Mouse (Mus musculus): Measurements from ENCODE around the gene Lrrc7.

Gene Lrrc7

GRCm38 (mm10) chr3:158365801-158366200, 196.2 kb downstream of the Lrrc7 start:
- DNase-seq (ENCODE audit: low spot score), result no peak

- no peak for DNase-seq (ENCODE audit: low spot score)
Observed at GRCm38 (mm10) chr3:158362091-158362490, 199.9 kb downstream of the Lrrc7 start.

GRCm38 (mm10) chr3:158356706-158357105, 205.3 kb downstream of the Lrrc7 start:
- DNase-seq (ENCODE audit: low spot score), result no peak

GRCm38 (mm10) chr3:158356194-158356593, 205.8 kb downstream of the Lrrc7 start:
- no peak for DNase-seq (ENCODE audit: low spot score)

GRCm38 (mm10) chr3:158340808-158341207, 221.2 kb downstream of the Lrrc7 start:
- no peak for DNase-seq (ENCODE audit: low spot score)

GRCm38 (mm10) chr3:158330085-158330484, 231.9 kb downstream of the Lrrc7 start:
- DNase-seq (ENCODE audit: low spot score), result no peak

GRCm38 (mm10) chr3:158310391-158310790, 251.6 kb downstream of the Lrrc7 start:
- no peak for DNase-seq (ENCODE audit: low spot score)

GRCm38 (mm10) chr3:158307415-158307814, 254.6 kb downstream of the Lrrc7 start:
- DNase-seq (ENCODE audit: low spot score), result no peak

- DNase-seq (ENCODE audit: low spot score), result no peak
Observed at GRCm38 (mm10) chr3:158298732-158299131, 263.3 kb downstream of the Lrrc7 start.

GRCm38 (mm10) chr3:158295041-158295440, 267.0 kb downstream of the Lrrc7 start:
- DNase-seq (ENCODE audit: low spot score), result no peak

- no peak for DNase-seq (ENCODE audit: low spot score)
Observed at GRCm38 (mm10) chr3:158284431-158284830, 277.6 kb downstream of the Lrrc7 start.

- DNase-seq (ENCODE audit: low spot score), result no peak
Observed at GRCm38 (mm10) chr3:158278631-158279030, 283.4 kb downstream of the Lrrc7 start.

- DNase-seq (ENCODE audit: low spot score), result no peak
Observed at GRCm38 (mm10) chr3:158272700-158273099, 289.3 kb downstream of the Lrrc7 start.

- DNase-seq (ENCODE audit: low spot score), result no peak
Observed at GRCm38 (mm10) chr3:158270887-158271286, 291.1 kb downstream of the Lrrc7 start.

- no peak for DNase-seq (ENCODE audit: low spot score)
Observed at GRCm38 (mm10) chr3:158252576-158252975, 309.4 kb downstream of the Lrrc7 start.

- DNase-seq (ENCODE audit: low spot score), result no peak
Observed at GRCm38 (mm10) chr3:158247672-158248071, 314.3 kb downstream of the Lrrc7 start.

GRCm38 (mm10) chr3:158210657-158211056, 351.4 kb downstream of the Lrrc7 start:
- DNase-seq (ENCODE audit: low spot score), result no peak

GRCm38 (mm10) chr3:158210026-158210425, 352.0 kb downstream of the Lrrc7 start:
- DNase-seq (ENCODE audit: low spot score), result peak; percentile 2

- no peak for DNase-seq (ENCODE audit: low spot score)
Observed at GRCm38 (mm10) chr3:158207840-158208239, 354.2 kb downstream of the Lrrc7 start.

GRCm38 (mm10) chr3:158202776-158203175, 359.2 kb downstream of the Lrrc7 start:
- no peak for DNase-seq (ENCODE audit: low spot score)

GRCm38 (mm10) chr3:158195426-158195825, 366.6 kb downstream of the Lrrc7 start:
- DNase-seq (ENCODE audit: low spot score), result no peak

- DNase-seq (ENCODE audit: low spot score), result no peak
Observed at GRCm38 (mm10) chr3:158193229-158193628, 368.8 kb downstream of the Lrrc7 start.

GRCm38 (mm10) chr3:158174880-158175735, 386.9 kb downstream of the Lrrc7 start:
- DNase-seq (ENCODE audit: low spot score), result no peak

- DNase-seq (ENCODE audit: low spot score), result no peak
Observed at GRCm38 (mm10) chr3:158169180-158169579, 392.8 kb downstream of the Lrrc7 start.
